Mouse (Mus musculus) erythroblast, adult 5-6 weeks (primary cell): ENCODE results near the gene Fnbp1l. TPM values are rescaled to one million over a fixed set of nuclear protein-coding genes. Genes with fewer than 3 reads are reported as not detected.

Experiments
- ATAC-seq: replicated peaks from 2 replicates; pipeline ENCODE4 v1.8.0; 2016; ENCODE audit warnings: moderate number of reproducible peaks, mild to moderate bottlenecking, moderate TSS enrichment, inconsistent platforms; ENCODE audit not compliant: poor library complexity, low FRiP score, severe bottlenecking
- total RNA-seq, 2 experiments: library from RNA; stranded (forward) in 1 of 2; stranded (reverse) in 1 of 2; fragments of 150-400 nt in 1 of 2; fragments of 200-764, 138-1000 nt in 1 of 2; gene quantifications; 2 replicates each; pipeline versions ENCODE4 v1.2.3 to v1.2.4; 2015 to 2017; ENCODE audit warnings: low replicate concordance in 2 of 2

Fnbp1l gene
- total RNA-seq, 2 experiments from 2014 or later, result 8.0 to 25.7 TPM

DNA sequence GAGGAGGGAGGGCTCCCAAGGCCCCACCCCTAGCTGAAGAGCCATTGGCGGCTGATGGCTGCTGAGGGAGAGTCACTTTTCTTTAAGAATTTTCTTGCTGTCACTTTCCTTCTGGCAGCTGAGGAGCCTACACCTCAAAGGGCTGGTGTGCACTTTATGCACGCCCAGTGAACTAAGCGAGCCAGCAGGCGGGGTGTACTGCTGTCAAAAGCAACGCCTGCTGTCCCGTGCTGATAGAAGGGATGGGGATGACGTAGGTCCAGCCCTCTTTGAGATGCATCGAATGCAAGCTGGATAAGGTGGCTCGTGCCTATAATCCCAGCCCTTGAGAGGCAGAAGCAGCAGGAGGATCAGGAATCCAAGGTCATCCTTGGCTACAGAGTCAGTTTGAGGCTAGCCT lies 118.6 kb downstream of the Fnbp1l start:
- ATAC-seq, result no peak

DNA sequence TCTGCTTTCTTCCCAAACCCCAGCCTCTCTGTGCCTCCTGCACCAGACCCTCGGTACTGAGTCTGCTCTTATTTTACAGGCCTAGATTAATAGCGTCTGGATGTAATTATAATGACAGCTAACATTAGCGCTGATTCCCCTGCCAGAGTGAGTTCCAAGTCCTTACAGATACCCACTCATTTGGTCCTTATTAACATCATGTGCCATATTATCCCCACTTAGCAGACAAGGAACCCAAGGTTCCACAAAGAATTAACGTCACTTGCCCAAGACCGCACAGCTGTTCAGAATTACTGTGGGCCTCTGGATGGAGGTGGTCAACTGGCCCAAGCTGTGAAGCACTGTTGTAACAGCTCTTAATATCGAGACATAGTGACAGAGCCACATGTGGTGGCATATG lies 119.9 kb downstream of the Fnbp1l start:
- ATAC-seq, result no peak

GRCm38 (mm10) chr3:122498528-122498927 lies 121.0 kb downstream of the Fnbp1l start:
- ATAC-seq, result no peak

DNA sequence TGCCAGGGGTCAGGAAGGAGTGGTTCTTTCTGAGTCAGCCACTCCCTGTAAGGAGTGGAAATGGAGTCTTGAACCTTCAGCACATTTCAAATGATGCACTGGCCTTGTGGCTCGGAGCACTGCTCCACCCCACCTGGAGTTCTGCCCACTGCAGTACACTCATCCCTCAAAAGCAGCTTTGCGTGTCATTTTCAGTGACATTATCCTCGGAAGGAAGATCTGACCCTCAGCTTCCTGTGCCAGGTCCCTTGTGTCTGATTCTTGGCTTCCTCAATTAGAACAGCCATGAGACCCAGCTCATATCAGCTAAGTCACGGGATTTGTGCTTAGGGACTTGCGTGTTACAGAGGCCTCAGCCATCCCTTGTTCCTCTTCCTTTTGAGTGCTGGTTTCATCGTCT lies 121.6 kb downstream of the Fnbp1l start:
- ATAC-seq, result no peak

- ATAC-seq, result no peak
These were observed 124.8 kb downstream of the Fnbp1l start for GRCm38 (mm10) chr3:122494764-122495163.

DNA sequence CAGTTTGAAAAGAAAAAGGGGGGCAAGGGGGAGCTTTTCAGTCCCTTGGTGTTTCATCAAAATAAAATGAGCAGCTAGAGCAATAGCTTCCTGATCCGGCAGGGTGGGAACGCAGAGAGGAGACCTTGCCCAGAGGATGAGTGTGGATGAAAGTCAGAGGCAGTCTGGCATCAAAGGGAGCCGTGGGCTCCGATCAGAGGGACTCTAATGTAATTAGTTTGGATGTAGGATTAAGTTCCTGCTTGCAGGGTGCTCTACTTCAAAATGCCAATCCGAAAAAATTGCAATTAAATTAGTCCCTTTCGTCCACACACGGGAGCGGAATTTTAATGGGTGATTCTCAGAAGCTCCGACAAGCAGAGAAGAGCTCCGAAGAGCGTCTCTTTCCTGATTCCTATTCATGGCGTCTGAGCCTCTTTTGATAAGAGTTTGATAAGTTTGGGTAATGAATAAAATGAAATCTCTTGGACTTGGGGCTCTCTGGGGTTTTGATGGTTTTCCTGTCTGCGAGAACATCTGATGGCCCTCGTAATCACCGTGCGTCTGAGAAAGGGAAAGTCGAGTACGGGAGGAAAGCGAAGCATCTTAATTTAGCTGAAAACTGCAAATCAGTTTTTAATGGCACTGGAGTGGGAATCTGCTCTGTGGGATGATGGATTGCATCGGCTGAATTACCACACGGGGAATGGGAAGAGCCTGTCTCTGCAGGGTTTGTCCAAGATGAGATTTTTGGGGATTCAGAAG lies 126.5 kb downstream of the Fnbp1l start:
- ATAC-seq, result no peak

GRCm38 (mm10) chr3:122492006-122492405 lies 127.5 kb downstream of the Fnbp1l start:
- ATAC-seq, result no peak

GRCm38 (mm10) chr3:122490574-122490973 lies 128.9 kb downstream of the Fnbp1l start:
- ATAC-seq, result no peak

Other genes with a start within 250 kb of the Fnbp1l start
- gene Pde5a, start 109.2 kb upstream of the Fnbp1l start, total RNA-seq (2015; ENCODE audit: low replicate concordance), result 0.21 and 1.2 TPM in 2 replicates
- 0.77 and 1.4 TPM in 2 replicates for gene Pde5a, start 109.2 kb upstream of the Fnbp1l start, total RNA-seq (2017; ENCODE audit: low replicate concordance)